Mouse (Mus musculus) limb, embryonic 14.5 days (tissue): ENCODE results near the gene Sertad4. TPM values are rescaled to one million over a fixed set of nuclear protein-coding genes. Genes with fewer than 3 reads are reported as not detected.

Experiments
- ATAC-seq: fragments of 200-750 bp; cut with Nextera tagmentation; 2 replicates; pipeline ENCODE4 v1.8.0; 2017; ENCODE audit warnings: low read depth, moderate number of reproducible peaks, moderate TSS enrichment; ENCODE audit not compliant: low FRiP score
- DNase-seq: peaks from one replicate; pipeline ENCODE4 v3.0.0-alpha.2; 2015; ENCODE audit warnings: low spot score
- H3K27ac ChIP-seq: fragments of 300-500 bp; sonication (generic); replicated peaks from 2 replicates; pipeline ENCODE4 v1.5.1; 2014; ENCODE audit warnings: low read depth, mild to moderate bottlenecking, low read length, moderate library complexity, mixed read lengths
- H3K27me3 ChIP-seq: fragments of 300-500 bp; sonication (generic); 2 replicates; pipeline ENCODE4 v1.6.1; 2014; ENCODE audit warnings: low read length, mixed read lengths; ENCODE audit not compliant: control insufficient read depth, insufficient read depth
- H3K36me3 ChIP-seq: fragments of 300-500 bp; sonication (generic); 2 replicates; pipeline ENCODE4 v1.6.1; 2014; ENCODE audit warnings: mild to moderate bottlenecking, low read length, moderate library complexity, mixed read lengths; ENCODE audit not compliant: control insufficient read depth, insufficient read depth
- H3K4me1 ChIP-seq: fragments of 300-500 bp; sonication (generic); 2 replicates; pipeline ENCODE4 v1.6.1; 2014; ENCODE audit warnings: antibody characterized with exemption, low read length, mixed read lengths; ENCODE audit not compliant: control insufficient read depth, insufficient read depth
- H3K4me2 ChIP-seq: fragments of 300-500 bp; sonication (generic); replicated peaks from 2 replicates; pipeline ENCODE4 v1.6.1; 2014; ENCODE audit warnings: low read depth, mild to moderate bottlenecking, low read length, moderate library complexity; ENCODE audit not compliant: severe bottlenecking
- H3K4me3 ChIP-seq: fragments of 300-500 bp; sonication (generic); replicated peaks from 2 replicates; pipeline ENCODE4 v1.5.1; 2014; ENCODE audit warnings: low read length
- H3K9ac ChIP-seq: fragments of 300-500 bp; sonication (generic); 2 replicates; pipeline ENCODE4 v1.6.1; 2014; ENCODE audit warnings: mild to moderate bottlenecking, low read depth, low read length, moderate library complexity; ENCODE audit not compliant: severe bottlenecking
- H3K9me3 ChIP-seq: fragments of 300-500 bp; sonication (generic); 2 replicates; pipeline ENCODE4 v1.6.1; 2016; ENCODE audit warnings: low read length; ENCODE audit not compliant: control insufficient read depth
- POLR2A ChIP-seq: fragments of 200-500 bp; IDR thresholded peaks from 2 replicates; pipeline ENCODE4 v1.8.0; 2012; ENCODE audit warnings: inconsistent platforms, mild to moderate bottlenecking, moderate library complexity, borderline replicate concordance; ENCODE audit not compliant: insufficient read depth, insufficient read length; ENCODE audit errors: extremely low read depth
- WGBS: fragments of 180-500 bp; shearing (Covaris S2); extraction: QIAGEN DNeasy Blood & Tissue Kit; methylation state at CpG from one replicate; pipeline ENCODE4 v1.1.7; 2014; 5-methylcytosine and 5-hydroxymethylcytosine counted together
- polyA plus RNA-seq, 2 experiments: library from polyadenylated mRNA; depleted of rRNA in 1 of 2; stranded (reverse) in 1 of 2; unstranded in 1 of 2; fragments of >200 nt; fragmentation: Nextera tagmentation in 1 of 2; extraction: Ambion mirVana in 1 of 2; gene quantifications; 2 replicates each; pipeline versions ENCODE4 v1.2.1 to v1.2.3; 2012 to 2014

Gene Sertad4
- polyA plus RNA-seq, 2 experiments = 84.7 to 110 TPM

- Histone ChIP-seq H3K36me3 (no peaks in the 10 kb centered on the region), H3K4me3 (no peak overlapping the region)
- peak; percentile 89 for ATAC-seq
Observed at GRCm38 (mm10) chr1:192822652-192823525, 32.7 kb downstream of the Sertad4 start.

DNA sequence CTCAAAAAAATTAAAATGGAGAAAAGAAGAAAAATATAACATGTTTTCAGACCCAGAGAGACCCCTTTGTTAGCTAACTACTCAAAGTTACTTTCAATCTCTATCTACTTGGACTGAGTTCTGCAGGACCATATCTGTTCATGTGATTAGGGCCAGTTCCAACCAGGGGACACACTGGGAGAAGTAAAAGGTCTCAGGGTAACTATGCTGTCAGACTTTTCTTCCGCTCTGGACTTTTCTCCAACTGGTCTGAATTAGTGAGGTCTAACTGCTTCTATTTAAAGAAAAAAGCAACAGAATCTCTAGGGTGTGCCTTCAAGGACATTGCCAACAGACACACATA is 33.3 kb downstream of the Sertad4 start:
- 0 out of 2 replicates have a peak overlapping the region, but pooled peaks have one; percentile 26 for H3K4me2 ChIP-seq
- WGBS = 24% methylated on average over 1 of the region's 1 CpGs
- no peak for DNase-seq
- H3K4me1 ChIP-seq = peaks cover 29% of the 10 kb centered on the region
- H3K27me3 ChIP-seq = no peaks in the 10 kb centered on the region
- H3K9ac ChIP-seq = no peak overlapping the region
- H3K4me3 ChIP-seq = no peak overlapping the region
- no peaks in the 10 kb centered on the region for H3K9me3 ChIP-seq
- no peaks in the 10 kb centered on the region for H3K36me3 ChIP-seq
- no peak for TF ChIP-seq POLR2A
- H3K27ac ChIP-seq = peak overlapping the region; percentile 94
- ATAC-seq = peak; percentile 56; the same call in 1 of the 2 replicates

More at GRCm38 (mm10) chr1:192822652-192823525, 32.7 kb downstream of the Sertad4 start:
- peaks cover 29% of the 10 kb centered on the region for H3K4me1 ChIP-seq
- peak overlapping the region; percentile 41 for H3K9ac ChIP-seq
- no peaks in the 10 kb centered on the region for H3K9me3 ChIP-seq
- no peak for TF ChIP-seq POLR2A
- peak overlapping the region; percentile 26; the same call in 1 of the 2 replicates for H3K4me2 ChIP-seq
- peak overlapping the region; percentile 94 for H3K27ac ChIP-seq
- no peaks in the 10 kb centered on the region for H3K27me3 ChIP-seq
- peak; percentile 93 for DNase-seq
- 4% methylated on average over 13 of the region's 13 CpGs for WGBS

DNA sequence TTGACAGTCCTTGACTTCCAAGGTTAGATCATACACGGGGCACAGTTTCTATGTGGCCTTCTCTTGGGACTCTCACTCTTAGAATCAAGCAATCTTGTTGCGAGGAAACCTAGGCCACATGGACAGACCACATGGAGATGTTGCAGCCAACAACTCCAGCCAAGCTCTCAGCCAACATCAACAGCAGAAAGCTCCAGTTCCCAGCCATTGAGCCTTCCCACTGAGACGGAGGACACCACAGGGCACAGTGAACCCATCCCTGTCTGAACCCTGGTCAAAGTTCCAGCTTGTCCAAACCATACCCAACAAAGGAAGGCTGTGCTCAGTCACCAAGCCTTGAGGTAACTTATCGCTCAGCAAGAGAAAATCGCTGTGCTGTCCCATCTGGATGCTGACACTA is 37.2 kb downstream of the Sertad4 start:
- Histone ChIP-seq H3K27ac (no peak overlapping the region), H3K4me3 (no peak overlapping the region), H3K27me3 (no peaks in the 10 kb centered on the region), H3K9me3 (no peaks in the 10 kb centered on the region), H3K9ac (no peak overlapping the region), H3K4me2 (no peak overlapping the region), H3K36me3 (no peaks in the 10 kb centered on the region), H3K4me1 (peaks cover 41% of the 10 kb centered on the region)
- no peak for TF ChIP-seq POLR2A
- DNase-seq = no peak
- no peak for ATAC-seq
- WGBS = 89% methylated on average over 5 of the region's 5 CpGs

- no peak overlapping the region for H3K4me3 ChIP-seq
- no peak for ATAC-seq
- no peak for DNase-seq
- no peaks in the 10 kb centered on the region for H3K9me3 ChIP-seq
- H3K36me3 ChIP-seq = no peaks in the 10 kb centered on the region
- peaks cover 22% of the 10 kb centered on the region for H3K4me1 ChIP-seq
- no peak overlapping the region for H3K4me2 ChIP-seq
- no peaks in the 10 kb centered on the region for H3K27me3 ChIP-seq
- no peak for TF ChIP-seq POLR2A
- WGBS = 17% methylated on average over 2 of the region's 2 CpGs
- H3K9ac ChIP-seq = no peak overlapping the region
- 0 out of 2 replicates have a peak overlapping the region, but pooled peaks have one; percentile 11 for H3K27ac ChIP-seq
Observed at GRCm38 (mm10) chr1:192815789-192816188, 39.8 kb downstream of the Sertad4 start.

- TF ChIP-seq POLR2A = no peak
- H3K9me3 ChIP-seq = no peaks in the 10 kb centered on the region
- no peak for ATAC-seq
- no peaks in the 10 kb centered on the region for H3K27me3 ChIP-seq
- H3K9ac ChIP-seq = no peak overlapping the region
- no peak overlapping the region for H3K4me2 ChIP-seq
- H3K27ac ChIP-seq = peak overlapping the region; percentile 11; the same call in 1 of the 2 replicates
- no peaks in the 10 kb centered on the region for H3K36me3 ChIP-seq
- no peak for DNase-seq
- WGBS = 24% methylated on average over 3 of the region's 3 CpGs
- peaks cover 22% of the 10 kb centered on the region for H3K4me1 ChIP-seq
- H3K4me3 ChIP-seq = no peak overlapping the region
Observed at GRCm38 (mm10) chr1:192814700-192815099, 40.9 kb downstream of the Sertad4 start.
